ENCODE assay signal across 12 mouse cellular contexts in the genomic region with DNA sequence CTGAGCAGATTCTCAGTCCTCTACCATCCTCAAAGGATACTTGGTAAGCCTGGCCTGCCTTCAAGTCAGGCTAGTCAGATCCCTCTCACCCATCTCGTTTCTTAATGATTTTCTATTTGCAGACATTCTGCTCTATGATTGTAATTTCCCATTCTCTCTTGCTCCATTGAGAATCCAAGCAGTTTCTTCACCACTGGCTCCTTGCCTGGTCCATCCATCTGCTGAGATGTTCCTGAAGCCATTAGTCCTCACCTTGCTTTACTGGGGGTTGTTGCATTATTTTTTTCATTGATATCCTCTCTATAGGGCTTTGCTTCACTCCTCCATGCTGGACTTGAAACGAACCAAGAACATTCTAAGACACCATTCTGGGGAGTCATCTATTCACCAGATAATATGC.
"Had no signal": no experiment of that assay in that cellular context is flagged by ENCODE, and none has a peak within 500 bp of the region (broad histone marks: within the 10 kb centered on the region; RNA-seq: fewer than 3 reads in every experiment).

No protein-coding gene starts in this region.

- DNase-seq: left cerebral cortex, postnatal 4 days; liver; liver, embryonic 13.5 days; liver, postnatal 0 days; lung, adult 18-20 months; lung, adult 2 months; lung, embryonic 14.5 days; lung, postnatal 10 days; lung, postnatal 14 days; lung, postnatal 36 days; lung, postnatal 4 days; midbrain, embryonic 14.5 days had no signal
